Mouse (Mus musculus) heart, embryonic 15.5 days (tissue): ENCODE measurements at regions not wholly inside any gene's neighbourhood (a gene's known extent, or its start where the extent isn't known, plus 50 kb on each side); places are given as distances from the start of the nearest gene placed in this dataset.

Experiments used
- ATAC-seq: fragments of 200-750 bp; cut with Nextera tagmentation; replicated peaks from 2 replicates; pipeline ENCODE4 v1.8.0; 2017; ENCODE audit warnings: low read depth, moderate TSS enrichment; ENCODE audit not compliant: insufficient number of reproducible peaks, insufficient read depth, low FRiP score
- H3K27ac ChIP-seq: fragments of 300-500 bp; sonication (generic); 2 replicates; pipeline ENCODE4 v1.5.1; 2015; ENCODE audit warnings: mild to moderate bottlenecking, inconsistent platforms
- H3K27me3 ChIP-seq: fragments of 300-500 bp; sonication (generic); 2 replicates; pipeline ENCODE4 v1.6.1; 2015; ENCODE audit warnings: inconsistent platforms
- H3K36me3 ChIP-seq: fragments of 300-500 bp; sonication (generic); 2 replicates; pipeline ENCODE4 v1.6.1; 2015; ENCODE audit warnings: mild to moderate bottlenecking, inconsistent platforms
- H3K4me1 ChIP-seq: fragments of 300-500 bp; sonication (generic); replicated peaks from 2 replicates; pipeline ENCODE4 v1.6.1; 2015; ENCODE audit warnings: inconsistent platforms
- H3K4me2 ChIP-seq: fragments of 300-500 bp; sonication (generic); 2 replicates; pipeline ENCODE4 v1.6.1; 2015; ENCODE audit warnings: inconsistent platforms, mild to moderate bottlenecking, moderate library complexity
- H3K4me3 ChIP-seq: fragments of 300-500 bp; sonication (generic); 2 replicates; pipeline ENCODE4 v1.5.1; 2015; ENCODE audit warnings: mild to moderate bottlenecking, inconsistent platforms
- H3K9ac ChIP-seq: fragments of 300-500 bp; sonication (generic); 2 replicates; pipeline ENCODE4 v1.6.1; 2015; ENCODE audit warnings: mild to moderate bottlenecking, inconsistent platforms
- H3K9me3 ChIP-seq: fragments of 300-500 bp; sonication (generic); replicated peaks from 2 replicates; pipeline ENCODE4 v1.6.1; 2016; ENCODE audit warnings: inconsistent platforms
- WGBS: fragments of 180-500 bp; shearing (Covaris S2); methylation state at CpG from one replicate; pipeline ENCODE4 v1.1.7; 2015; ENCODE audit warnings: mixed read lengths; 5-methylcytosine and 5-hydroxymethylcytosine counted together

GRCm38 (mm10) chr6:20982931-20983330 is 232.4 kb upstream of the Kcnd2 start:
- H3K4me1 ChIP-seq, result no peaks in the 10 kb centered on the region
- H3K4me2 ChIP-seq, result no peak overlapping the region
- no peaks in the 10 kb centered on the region for H3K9me3 ChIP-seq
- H3K9ac ChIP-seq, result no peak overlapping the region
- no peak overlapping the region for H3K27ac ChIP-seq
- WGBS, result 58% methylated on average over 2 of the region's 2 CpGs
- no peak for ATAC-seq
- no peaks in the 10 kb centered on the region for H3K36me3 ChIP-seq
- H3K27me3 ChIP-seq, result no peaks in the 10 kb centered on the region
- H3K4me3 ChIP-seq, result no peak overlapping the region

- no peak overlapping the region for H3K4me3 ChIP-seq
- H3K9ac ChIP-seq, result no peak overlapping the region
- no peaks in the 10 kb centered on the region for H3K36me3 ChIP-seq
- no peaks in the 10 kb centered on the region for H3K4me1 ChIP-seq
- H3K4me2 ChIP-seq, result no peak overlapping the region
- WGBS, result 53% methylated on average over 2 of the region's 2 CpGs
- H3K27me3 ChIP-seq, result no peaks in the 10 kb centered on the region
- no peak for ATAC-seq
- no peak overlapping the region for H3K27ac ChIP-seq
- H3K9me3 ChIP-seq, result no peaks in the 10 kb centered on the region
Measured at GRCm38 (mm10) chr6:21005077-21005476, 210.2 kb upstream of the Kcnd2 start.

GRCm38 (mm10) chr6:21047924-21048323 is 167.4 kb upstream of the Kcnd2 start:
- Histone ChIP-seq H3K4me1 (no peaks in the 10 kb centered on the region), H3K4me2 (no peak overlapping the region), H3K9me3 (no peaks in the 10 kb centered on the region), H3K4me3 (no peak overlapping the region), H3K36me3 (no peaks in the 10 kb centered on the region), H3K27ac (no peak overlapping the region), H3K27me3 (no peaks in the 10 kb centered on the region), H3K9ac (no peak overlapping the region)
- WGBS, result 32% methylated on average over 1 of the region's 1 CpGs
- ATAC-seq, result no peak

- Histone ChIP-seq H3K36me3 (no peaks in the 10 kb centered on the region), H3K4me2 (no peak overlapping the region), H3K27ac (no peak overlapping the region), H3K4me3 (no peak overlapping the region), H3K27me3 (no peaks in the 10 kb centered on the region), H3K9me3 (no peaks in the 10 kb centered on the region), H3K9ac (no peak overlapping the region), H3K4me1 (no peaks in the 10 kb centered on the region)
- 72% methylated on average over 5 of the region's 5 CpGs for WGBS
- no peak for ATAC-seq
Measured at GRCm38 (mm10) chr6:21093015-21093414, 122.3 kb upstream of the Kcnd2 start.

GRCm38 (mm10) chr6:21111238-21111992 is 103.9 kb upstream of the Kcnd2 start:
- WGBS, result 46% methylated on average over 3 of the region's 3 CpGs
- Histone ChIP-seq H3K9me3 (no peaks in the 10 kb centered on the region), H3K4me3 (no peak overlapping the region), H3K4me1 (no peaks in the 10 kb centered on the region; the same call in 1 of the 2 replicates), H3K27me3 (no peaks in the 10 kb centered on the region), H3K9ac (no peak overlapping the region), H3K4me2 (no peak overlapping the region), H3K36me3 (no peaks in the 10 kb centered on the region), H3K27ac (peak overlapping the region; percentile 71; the same call in 1 of the 2 replicates)
- ATAC-seq, result peak; percentile 89

GRCm38 (mm10) chr6:21122119-21122518 is 93.2 kb upstream of the Kcnd2 start:
- H3K9ac ChIP-seq, result no peak overlapping the region
- ATAC-seq, result no peak
- H3K27ac ChIP-seq, result no peak overlapping the region
- no peaks in the 10 kb centered on the region for H3K27me3 ChIP-seq
- H3K4me3 ChIP-seq, result no peak overlapping the region
- 53% methylated on average over 1 of the region's 1 CpGs for WGBS
- H3K4me1 ChIP-seq, result no peaks in the 10 kb centered on the region
- no peaks in the 10 kb centered on the region for H3K36me3 ChIP-seq
- no peaks in the 10 kb centered on the region for H3K9me3 ChIP-seq
- H3K4me2 ChIP-seq, result no peak overlapping the region

DNA sequence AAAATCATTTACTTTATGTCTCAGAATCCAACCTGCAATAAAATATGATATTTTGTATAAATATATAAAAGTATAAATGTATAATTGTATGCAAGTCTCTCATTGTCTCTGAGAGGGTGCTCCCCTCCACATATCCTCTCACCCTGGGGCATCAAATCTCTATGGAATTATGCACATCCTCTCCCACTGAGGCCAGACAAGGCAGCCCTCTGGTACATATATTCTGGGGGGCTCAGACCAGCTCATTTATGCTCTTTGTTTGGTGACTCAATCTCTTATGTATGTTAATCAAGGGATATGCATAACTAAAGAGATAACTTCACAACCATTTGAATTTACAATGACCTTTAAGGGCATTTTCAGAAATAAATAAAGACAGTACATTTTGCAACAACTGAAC is 92.5 kb upstream of the Kcnd2 start:
- H3K4me2 ChIP-seq, result no peak overlapping the region
- H3K27ac ChIP-seq, result no peak overlapping the region
- H3K4me1 ChIP-seq, result no peaks in the 10 kb centered on the region
- no peak for ATAC-seq
- H3K27me3 ChIP-seq, result no peaks in the 10 kb centered on the region
- no peaks in the 10 kb centered on the region for H3K36me3 ChIP-seq
- no peaks in the 10 kb centered on the region for H3K9me3 ChIP-seq
- H3K9ac ChIP-seq, result no peak overlapping the region
- H3K4me3 ChIP-seq, result no peak overlapping the region
